Mouse (Mus musculus) B cell, adult 67 days (primary cell): ENCODE results near the gene Olfr153. TPM values are rescaled to one million over a fixed set of nuclear protein-coding genes. Genes with fewer than 3 reads are reported as not detected.

ENCODE experiments used
- total RNA-seq, 2 experiments: library from RNA; stranded (reverse); gene quantifications; 4 replicates each; pipeline ENCODE4 v1.2.4; 2023

The Olfr153 gene
- total RNA-seq = not detected

DNA sequence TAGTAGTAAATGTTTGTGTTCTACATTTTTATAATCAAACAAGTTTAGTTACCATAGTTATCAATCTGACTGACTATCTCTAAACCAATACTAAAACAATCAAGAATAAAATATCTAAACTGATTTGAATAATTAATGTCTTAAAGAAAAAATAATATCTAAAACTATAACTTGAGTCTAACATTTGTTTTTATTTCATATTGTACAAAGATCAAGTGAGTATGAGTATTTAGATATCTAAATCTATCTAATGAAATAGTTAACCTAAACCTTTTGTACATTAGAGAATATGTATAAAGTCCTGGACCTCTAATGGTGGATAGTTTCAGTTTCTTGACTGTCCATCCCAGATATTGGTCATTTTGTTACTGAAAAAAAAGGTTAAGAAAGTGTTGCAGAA, at the start of gene Olfr153:
Gene Olfr153 (plus strand): TSS at position 301 of the 400 bp plus-strand sequence.

GRCm38 (mm10) chr2:87496993-87497392, 34.6 kb upstream of the Olfr153 start, which contains the start of gene Pramel7:
Pramel7 (minus strand) TSS chr2:87497093.

GRCm38 (mm10) chr2:87506265-87506664, 25.3 kb upstream of the Olfr153 start, which contains the start of gene Pramel6:
Pramel6 (plus strand) TSS chr2:87506565.

DNA sequence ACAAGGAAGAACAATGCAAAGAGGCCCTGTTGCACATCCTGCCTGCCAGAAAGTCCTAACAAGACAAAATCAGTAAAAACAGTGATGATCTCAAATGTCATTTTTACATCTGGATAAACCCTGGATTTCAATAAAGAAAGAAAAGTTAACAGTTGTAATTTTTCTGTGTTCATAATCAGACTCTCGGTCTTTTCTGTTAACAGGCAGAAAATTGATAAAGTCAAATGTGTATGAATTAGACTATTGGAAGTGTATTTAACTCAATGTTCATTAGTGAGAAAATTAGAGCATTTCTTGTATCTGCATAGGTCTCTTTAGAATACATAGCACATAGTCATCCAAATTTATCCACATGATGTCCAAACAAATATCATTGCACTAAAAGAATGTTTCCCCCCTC, 13.8 kb downstream of the Olfr153 start, which contains the start of gene Olfr1128:
Gene Olfr1128 (minus strand): TSS at position 101 of the 400 bp plus-strand sequence.

GRCm38 (mm10) chr2:87573602-87574001, 42.0 kb downstream of the Olfr153 start, which contains the start of gene Olfr1129:
Olfr1129 (plus strand) TSS chr2:87573902.

Other genes starting within 250 kb of the Olfr153 start
- not detected for gene Olfr1118, start 224.2 kb upstream of the Olfr153 start, total RNA-seq
- gene Olfr1120, start 177.0 kb upstream of the Olfr153 start, total RNA-seq = not detected
- gene Olfr1121, start 161.9 kb upstream of the Olfr153 start, total RNA-seq = not detected
- not detected for gene Olfr1122, start 145.9 kb upstream of the Olfr153 start, total RNA-seq
- gene Olfr1123, start 115.2 kb upstream of the Olfr153 start, total RNA-seq = not detected
- gene Olfr1124, start 101.5 kb upstream of the Olfr153 start, total RNA-seq = not detected
- not detected for gene Olfr1126, start 77.8 kb upstream of the Olfr153 start, total RNA-seq
- gene Pramel7, start 34.7 kb upstream of the Olfr153 start, total RNA-seq = not detected
- gene Pramel6, start 25.2 kb upstream of the Olfr153 start, total RNA-seq = not detected
- gene Olfr1128, start 13.7 kb downstream of the Olfr153 start, total RNA-seq = not detected
- not detected for gene Olfr1129, start 42.1 kb downstream of the Olfr153 start, total RNA-seq
- not detected for gene Olfr1130, start 74.4 kb downstream of the Olfr153 start, total RNA-seq
- not detected for gene Olfr1131, start 95.3 kb downstream of the Olfr153 start, total RNA-seq
- not detected for gene Olfr1132, start 105.7 kb downstream of the Olfr153 start, total RNA-seq
- gene Olfr1133, start 115.6 kb downstream of the Olfr153 start, total RNA-seq = not detected
- not detected for gene Olfr1134, start 126.7 kb downstream of the Olfr153 start, total RNA-seq
- not detected for gene Olfr1135, start 141.9 kb downstream of the Olfr153 start, total RNA-seq
- gene Olfr1136, start 162.2 kb downstream of the Olfr153 start, total RNA-seq = not detected
- gene Olfr1137, start 181.4 kb downstream of the Olfr153 start, total RNA-seq = not detected
- not detected for gene Olfr1138, start 208.2 kb downstream of the Olfr153 start, total RNA-seq
- gene Olfr1140, start 212.0 kb downstream of the Olfr153 start, total RNA-seq = not detected
- gene Olfr1141, start 222.2 kb downstream of the Olfr153 start, total RNA-seq = not detected
- gene Olfr152, start 247.7 kb downstream of the Olfr153 start, total RNA-seq = not detected